12 mouse cellular contexts compared by ENCODE assay signal in the genomic region with DNA sequence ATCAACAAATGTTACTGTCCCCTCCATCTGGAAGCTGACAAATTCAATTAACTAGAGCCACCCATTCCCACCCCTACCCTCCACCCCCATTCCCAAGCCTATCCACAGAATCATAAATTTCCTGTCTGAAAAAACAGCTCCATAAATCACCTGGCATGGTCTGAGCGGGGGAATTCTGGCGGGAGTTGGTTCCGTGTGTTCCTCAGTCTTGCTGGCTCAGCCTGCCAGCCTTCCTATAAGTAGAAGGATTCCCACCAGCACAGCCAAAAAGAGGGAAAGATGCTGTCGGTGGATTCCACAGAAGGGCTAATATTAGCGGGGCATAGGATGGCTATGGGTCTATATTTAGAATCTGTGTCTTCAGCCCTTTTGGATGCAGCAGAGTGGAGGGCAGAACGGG.
"Had no signal": no experiment of that assay in that cellular context is flagged by ENCODE, and none has a peak within 500 bp of the region (broad histone marks: within the 10 kb centered on the region; RNA-seq: fewer than 3 reads in every experiment).

No protein-coding gene starts in this region.

- DNase-seq: kidney, postnatal 25 days; lung, adult 18-20 months; retina, postnatal 1 day; right cerebral cortex, postnatal 4 days; spleen, adult 18-20 months; thymus, adult 18-20 months; thymus, postnatal 14 days had no signal

- H3K36me3 ChIP-seq: limb, embryonic 12.5 days; midbrain, embryonic 12.5 days; neural tube, embryonic 13.5 days had no signal

- H3K4me1 ChIP-seq: midbrain, embryonic 12.5 days had no signal

- H3K4me2 ChIP-seq: limb, embryonic 12.5 days; midbrain, embryonic 12.5 days; neural tube, embryonic 13.5 days had no signal

- H3K4me3 ChIP-seq: limb, embryonic 12.5 days; midbrain, embryonic 12.5 days; neural tube, embryonic 13.5 days had no signal

- ATAC-seq: midbrain, embryonic 16.5 days had no signal

- H3K27me3 ChIP-seq: limb, embryonic 12.5 days; midbrain, embryonic 12.5 days; neural tube, embryonic 13.5 days had no signal

- H3K9me3 ChIP-seq: limb, embryonic 12.5 days; midbrain, embryonic 12.5 days; neural tube, embryonic 13.5 days had no signal

- H3K27ac ChIP-seq: liver, embryonic 14.5 days; midbrain, embryonic 12.5 days; neural tube, embryonic 13.5 days had no signal

- H3K9ac ChIP-seq: limb, embryonic 12.5 days; liver, embryonic 14.5 days; midbrain, embryonic 12.5 days; neural tube, embryonic 13.5 days had no signal
